Mouse (Mus musculus) layer of hippocampus, adult 8-10 months (tissue): ENCODE results near the gene Inpp5k. TPM values are rescaled to one million over a fixed set of nuclear protein-coding genes. Genes with fewer than 3 reads are reported as not detected.
"Not testable (repeated sequence)": the region's sequence is repeated elsewhere in the genome, so short reads cannot be mapped to it uniquely, and the experiment has no call there.

Source experiments
- DNase-seq, 2 experiments: peaks; one replicate each; pipeline ENCODE4 v3.0.0; 2022; ENCODE audit warnings: low spot score in 2 of 2
- total RNA-seq, 4 experiments: library from RNA; stranded (reverse); gene quantifications; 2 replicates each; pipeline ENCODE4 v1.2.4; 2022

Inpp5k gene
- total RNA-seq: 10 to 100 TPM; 45.1 to 54.5 (median 50.2) TPM

DNA sequence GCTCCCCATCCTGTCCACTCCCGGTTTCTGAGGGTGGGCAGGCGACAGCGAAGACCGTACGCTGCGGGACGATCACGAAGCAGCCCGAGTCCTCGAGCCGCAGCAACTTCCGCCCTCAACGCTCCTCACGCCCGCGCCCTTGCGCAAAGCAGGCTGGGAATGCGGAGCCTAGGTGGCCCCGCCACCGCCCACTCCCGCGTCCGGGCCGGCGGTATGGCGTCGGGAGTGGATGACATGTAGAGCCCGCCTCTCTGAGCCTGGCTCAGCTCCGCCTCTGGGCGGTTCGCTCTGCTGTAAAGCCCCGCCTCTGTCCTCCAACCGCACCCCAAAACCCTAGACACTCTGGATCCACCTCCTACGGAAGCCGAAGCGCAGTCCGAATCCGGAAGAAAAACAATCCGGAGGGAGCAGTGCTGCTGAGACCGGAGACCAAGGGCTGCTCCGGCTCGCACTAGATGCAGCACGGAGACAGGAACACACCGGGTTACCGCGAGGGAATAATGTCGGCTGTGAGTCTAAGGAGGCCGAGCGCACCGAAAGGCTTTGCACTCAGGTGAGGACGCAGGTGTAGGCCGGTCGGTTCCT is at the start of gene Inpp5k:
Inpp5k (plus strand) TSS at position 344 of the 585 bp plus-strand sequence.
- peak; percentile 95 to 97 for DNase-seq

DNA sequence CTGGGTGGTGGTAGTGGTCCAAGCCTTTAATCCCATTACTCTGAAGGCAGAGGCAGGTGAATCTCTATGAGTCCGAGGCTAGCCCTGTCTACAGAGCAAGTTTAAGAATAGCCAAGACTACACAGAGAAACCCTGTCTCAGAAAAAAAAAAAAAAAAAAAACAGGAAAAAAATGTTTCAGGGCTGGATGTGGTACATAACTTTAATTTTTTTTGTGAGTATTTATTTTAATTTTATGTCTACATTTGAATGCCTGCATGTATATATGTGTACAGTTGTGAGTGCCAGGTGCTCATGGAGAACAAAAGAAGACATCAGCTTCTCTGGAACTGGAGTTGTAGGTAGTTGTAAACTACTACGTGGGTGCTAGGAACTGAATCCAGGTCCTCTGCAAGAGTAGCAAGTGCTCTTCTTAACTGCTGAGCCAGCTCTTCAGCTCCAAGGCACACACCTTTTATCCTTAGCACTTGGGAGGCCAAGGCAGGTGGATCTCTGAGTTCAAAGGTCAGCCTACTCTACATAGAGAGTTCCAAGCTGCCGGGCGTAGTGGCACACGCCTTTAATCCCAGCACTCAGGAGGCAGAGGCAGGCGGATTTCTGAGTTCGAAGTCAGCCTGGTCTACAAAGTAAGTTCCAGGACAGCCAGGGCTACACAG is 49.2 kb upstream of the Inpp5k start:
- no peak for DNase-seq

DNA sequence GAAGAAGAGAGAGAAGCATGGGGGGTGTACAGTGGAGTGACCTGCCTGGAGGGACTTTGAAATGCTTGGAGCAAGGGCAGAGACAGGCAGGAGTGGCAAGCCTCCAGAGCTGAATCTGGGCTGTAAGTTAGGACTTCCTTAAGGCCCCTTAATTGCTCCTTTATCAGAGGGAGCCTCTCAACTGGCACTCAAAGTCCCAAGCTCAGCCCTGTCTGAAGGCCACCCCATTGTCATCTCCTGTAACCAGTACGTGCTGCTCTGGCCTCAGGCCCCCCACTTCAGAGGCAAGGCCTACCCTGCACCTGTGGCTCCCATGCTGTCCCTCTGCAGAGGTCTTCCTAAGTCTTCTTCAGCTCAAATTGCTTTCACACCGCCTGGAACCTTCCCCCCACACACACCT is 47.3 kb upstream of the Inpp5k start:
- no peak for DNase-seq

DNA sequence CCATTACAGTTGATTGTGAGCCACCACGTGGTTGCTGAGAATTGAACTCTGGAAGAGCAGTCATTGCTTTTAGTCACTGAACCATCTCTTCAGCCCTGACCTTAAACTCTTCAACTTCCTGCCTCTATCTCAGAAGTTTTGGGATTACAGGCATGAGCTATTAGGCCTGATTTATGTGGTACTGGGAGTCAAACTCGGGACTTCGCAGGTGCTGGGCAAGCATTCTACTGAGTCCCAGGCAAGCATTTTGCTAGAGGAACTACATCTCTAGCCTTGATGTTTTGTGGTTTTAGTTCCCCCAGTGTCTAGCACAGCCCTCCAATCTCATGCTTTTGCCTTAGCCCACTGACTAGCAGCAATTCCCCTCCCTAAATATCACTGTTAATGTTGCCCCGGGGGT is 45.7 kb upstream of the Inpp5k start:
- no peak for DNase-seq

DNA sequence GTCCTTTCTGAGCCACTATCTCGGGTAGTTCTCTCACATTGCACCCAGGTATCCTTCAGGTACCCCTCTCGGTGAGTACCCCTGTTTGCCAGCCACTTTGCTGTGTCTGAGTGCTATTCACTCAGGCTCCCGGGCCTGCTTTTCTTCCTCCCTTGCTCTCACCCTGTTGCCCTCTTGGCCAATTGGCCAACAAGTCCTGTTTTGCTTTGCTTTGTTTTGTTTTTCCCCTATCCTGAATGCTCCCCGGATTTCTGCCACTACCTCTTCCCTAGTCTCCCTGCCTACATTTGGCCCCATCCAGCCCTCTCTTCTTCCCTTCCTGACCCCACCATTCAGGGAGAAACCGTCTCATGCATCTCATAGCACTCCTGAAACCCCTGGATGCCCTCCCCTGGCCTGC is 44.8 kb upstream of the Inpp5k start:
- no peak for DNase-seq

DNA sequence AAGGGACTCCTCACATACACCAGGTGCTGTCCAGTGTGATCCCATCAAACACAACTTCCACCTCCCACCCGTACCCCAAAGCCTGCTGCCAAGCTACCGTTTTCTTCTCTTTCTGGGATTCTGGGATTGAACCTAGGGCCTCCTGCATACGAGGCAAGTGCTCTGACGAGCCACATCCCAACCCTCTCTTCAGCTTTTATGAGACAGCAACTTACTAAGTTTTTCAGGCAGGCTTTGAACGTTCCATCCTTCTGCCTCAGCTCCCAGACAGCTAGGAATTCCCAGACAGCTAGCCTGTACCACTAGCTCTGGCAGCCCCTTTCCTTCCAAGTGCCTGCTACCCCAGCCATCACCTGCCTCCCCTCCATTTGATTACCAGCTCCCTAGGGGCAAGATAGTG is 43.8 kb upstream of the Inpp5k start:
- no peak for DNase-seq

DNA sequence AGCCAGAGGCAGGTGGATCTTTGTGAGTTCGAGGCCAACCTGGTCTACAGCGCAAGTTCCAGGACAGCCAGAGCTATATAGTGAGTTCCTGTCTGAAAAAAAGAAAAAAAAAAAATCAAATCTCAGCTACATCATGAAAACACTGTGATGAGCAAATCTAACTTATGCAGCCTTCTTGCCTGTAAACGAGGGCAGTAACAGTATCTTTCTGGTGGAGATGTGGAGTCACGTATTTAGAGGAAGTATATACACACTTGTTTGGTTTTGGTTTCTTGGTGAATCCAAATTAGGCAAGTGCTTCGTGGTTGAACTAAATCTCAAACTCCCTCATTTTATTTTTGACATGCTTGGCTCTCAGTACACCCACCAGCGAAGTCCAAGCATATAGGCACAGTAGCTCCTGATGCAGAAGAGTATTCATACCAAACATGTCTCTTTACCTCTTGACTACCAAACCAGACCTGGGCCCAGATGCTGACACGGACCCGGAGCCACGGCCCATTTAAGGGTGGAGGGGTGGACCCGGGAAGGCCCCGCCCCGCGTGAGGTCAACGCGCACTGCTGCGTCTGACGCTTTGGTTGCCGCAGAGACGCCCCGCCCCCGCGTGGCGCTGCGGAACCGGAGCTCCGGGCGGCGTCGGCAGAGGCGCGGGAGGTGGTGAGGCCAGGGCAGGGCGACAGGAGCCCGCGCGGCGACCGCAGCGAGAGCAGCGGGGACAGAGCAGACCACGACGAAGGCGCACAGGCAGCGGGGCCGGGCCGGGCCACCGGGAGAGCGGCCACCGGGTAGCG is 43.1 kb upstream of the Inpp5k start, which contains the start of gene Pitpna:
Pitpna (plus strand) TSS at position 605 of the 792 bp plus-strand sequence.
- peak; percentile 92 to 94 for DNase-seq

DNA sequence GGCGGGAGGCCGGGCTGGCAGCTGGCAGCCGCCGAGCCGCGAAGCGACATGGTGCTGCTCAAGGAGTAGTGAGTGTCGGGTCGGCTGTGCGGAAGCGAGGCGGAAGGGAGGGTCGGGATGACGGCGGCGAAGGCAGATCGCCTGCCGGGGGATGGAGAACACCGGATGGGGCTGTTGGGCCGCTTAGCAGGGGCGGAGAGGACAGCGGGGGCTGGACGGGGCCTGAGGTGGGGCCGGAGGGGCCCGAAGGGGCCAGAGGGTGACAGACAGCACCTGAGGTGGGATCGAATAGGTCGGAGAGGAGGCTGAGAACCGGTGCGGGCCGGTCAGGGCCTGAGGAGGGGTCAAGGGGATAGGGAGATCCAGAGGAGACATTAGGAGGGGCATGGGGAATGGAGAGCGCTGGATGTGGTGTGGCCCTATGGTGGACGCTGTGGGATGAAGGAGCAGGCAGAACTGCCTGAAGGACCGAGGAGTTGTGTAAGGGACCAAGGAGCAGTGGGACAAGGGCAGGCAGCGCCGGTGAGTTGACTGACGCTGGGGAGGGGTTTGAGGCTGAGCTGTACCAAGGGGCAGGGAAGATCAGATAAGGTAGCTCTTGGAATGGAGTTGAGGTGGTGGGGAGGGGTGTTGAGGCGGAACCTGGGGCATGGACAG is 42.4 kb upstream of the Inpp5k start:
- DNase-seq: no peak

DNA sequence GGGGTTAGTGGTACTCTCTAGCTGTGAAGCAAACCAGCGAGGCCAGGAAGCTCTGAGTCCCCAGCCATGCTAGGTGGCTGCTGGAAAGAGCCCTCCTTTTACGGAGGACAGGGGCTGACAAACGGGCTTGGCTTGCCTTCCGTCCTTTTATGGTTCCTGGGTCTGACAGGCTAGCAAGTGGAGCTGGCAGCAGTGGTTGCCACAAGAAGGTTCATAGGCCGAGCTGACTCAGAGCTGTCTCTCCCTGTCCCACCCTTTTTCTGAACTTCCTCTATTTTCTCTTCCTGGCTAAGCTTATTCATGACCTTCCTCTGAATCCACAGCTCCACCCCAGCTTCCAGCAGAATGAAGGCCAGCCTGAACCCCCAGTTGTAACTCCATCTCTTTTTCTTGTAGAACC is 38.2 kb upstream of the Inpp5k start:
- DNase-seq: no peak

DNA sequence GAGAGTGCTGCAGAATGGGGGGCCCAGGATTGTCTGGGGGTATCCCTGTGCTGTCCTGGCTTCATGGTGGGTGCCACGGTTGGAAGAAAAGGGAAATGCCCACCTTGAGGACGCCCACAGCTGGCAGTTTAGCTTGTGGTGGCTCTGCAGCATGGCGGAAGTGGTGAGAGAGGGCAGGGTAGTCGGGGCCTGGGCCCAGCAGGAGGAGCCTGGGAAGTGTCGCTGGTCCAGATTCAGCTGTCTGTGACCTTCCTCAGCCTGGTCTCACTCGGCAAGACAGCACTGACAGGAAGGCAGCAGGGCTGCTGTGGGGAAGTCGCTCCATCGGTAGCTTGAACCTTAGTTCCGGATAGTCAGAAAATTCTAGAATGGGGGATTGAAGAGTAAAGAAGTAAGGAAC is 36.4 kb upstream of the Inpp5k start:
- no peak for DNase-seq

DNA sequence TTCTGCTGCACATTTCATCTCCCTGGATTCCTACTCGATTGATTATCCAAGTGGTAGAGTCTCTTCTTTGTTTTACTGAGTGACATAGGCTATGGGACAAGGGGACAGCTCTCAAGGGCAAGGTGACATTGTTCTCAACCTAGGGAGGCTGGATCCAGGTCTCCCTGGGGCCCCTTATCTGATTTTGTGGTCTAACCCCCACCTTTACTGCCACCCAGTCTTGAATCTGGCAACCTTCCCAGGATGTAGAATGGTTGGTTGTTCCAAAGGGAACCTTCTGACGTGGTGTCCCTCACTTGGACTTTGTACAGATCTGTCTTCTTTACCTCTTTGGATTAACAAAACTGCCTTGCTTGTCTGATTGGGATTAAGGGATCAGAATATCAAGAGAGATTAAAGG is 35.4 kb upstream of the Inpp5k start:
- DNase-seq: no peak

DNA sequence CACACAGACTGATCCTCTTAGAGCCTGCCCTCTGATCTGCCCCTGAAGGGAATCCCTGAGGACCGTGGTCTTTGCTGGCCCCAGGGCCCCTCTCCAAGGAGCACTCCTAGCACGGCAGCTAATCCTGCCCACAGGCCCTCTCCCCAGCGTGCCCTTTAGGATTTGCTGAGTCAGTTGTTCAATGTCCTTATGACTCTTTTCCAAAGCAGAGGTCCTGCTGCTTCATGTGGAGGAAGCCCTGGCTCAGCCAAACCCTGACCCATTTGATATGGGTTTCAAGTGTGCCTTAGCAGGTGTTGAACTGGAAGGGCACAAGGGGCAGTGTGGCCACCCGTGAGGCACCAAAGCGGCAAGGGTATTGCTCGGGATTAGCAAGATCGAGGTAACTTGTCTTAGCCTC is 35.0 kb upstream of the Inpp5k start:
- no peak for DNase-seq

DNA sequence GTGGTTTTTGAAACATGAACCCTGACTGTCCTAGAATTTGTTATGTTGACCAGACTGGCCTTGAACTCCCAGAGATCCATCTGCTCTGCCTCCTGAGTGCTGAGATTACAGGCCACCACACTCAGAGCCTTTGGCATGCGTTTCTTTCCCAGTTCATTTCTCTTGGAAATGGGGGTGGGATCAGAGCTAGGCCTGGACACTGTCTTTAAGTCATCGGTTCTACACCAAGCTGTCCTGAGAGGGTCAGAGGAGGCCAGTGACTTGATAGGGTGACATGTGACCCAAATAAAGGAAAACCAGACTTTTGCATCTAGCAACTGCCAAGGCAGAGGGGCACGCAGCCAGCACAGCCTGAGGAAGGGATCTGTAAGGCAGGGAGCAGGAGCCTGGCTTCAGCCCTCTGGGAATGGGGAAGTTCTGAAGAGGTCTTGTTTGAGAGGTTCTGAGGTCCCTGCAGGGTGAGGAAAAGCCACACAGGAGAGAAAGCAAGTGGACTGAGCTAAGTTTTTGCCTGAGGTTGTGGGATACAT is 34.0 kb upstream of the Inpp5k start:
- DNase-seq: no peak

DNA sequence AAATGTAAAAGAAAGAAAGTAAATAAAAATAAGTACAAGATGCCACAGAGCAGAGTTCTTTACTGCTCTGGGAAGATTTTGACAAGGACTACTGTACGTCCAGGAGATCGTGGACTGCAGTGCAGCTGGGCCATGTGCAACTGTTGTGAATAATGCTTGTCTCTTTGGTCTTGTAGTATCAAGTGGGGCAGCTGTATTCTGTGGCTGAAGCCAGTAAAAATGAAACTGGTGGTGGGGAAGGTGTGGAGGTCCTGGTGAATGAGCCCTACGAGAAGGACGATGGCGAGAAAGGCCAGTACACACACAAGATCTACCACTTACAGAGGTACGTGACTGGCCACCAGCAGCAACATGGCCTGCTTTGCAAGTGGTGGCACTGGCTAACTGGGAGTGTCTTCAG is 32.8 kb upstream of the Inpp5k start:
- DNase-seq: no peak

DNA sequence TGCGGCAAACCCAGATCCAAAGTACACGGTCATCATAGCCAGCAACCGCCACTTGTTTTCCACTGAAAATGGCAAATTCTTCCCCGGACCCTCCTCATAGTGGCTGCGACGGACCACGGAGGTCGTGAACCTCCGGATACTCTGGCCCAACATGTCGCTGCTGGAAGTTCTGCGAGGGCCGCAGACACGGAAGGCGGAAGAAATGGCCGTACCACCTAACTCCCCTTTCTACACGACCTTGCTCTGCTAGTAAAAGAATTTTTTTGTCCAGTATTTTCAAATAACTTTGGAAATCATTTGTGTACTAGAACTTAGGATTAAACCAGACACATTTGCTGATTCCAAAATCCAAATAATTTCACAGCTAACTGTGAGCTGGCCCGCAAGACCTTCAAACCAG is 31.0 kb upstream of the Inpp5k start:
- not testable (repeated sequence) for DNase-seq

DNA sequence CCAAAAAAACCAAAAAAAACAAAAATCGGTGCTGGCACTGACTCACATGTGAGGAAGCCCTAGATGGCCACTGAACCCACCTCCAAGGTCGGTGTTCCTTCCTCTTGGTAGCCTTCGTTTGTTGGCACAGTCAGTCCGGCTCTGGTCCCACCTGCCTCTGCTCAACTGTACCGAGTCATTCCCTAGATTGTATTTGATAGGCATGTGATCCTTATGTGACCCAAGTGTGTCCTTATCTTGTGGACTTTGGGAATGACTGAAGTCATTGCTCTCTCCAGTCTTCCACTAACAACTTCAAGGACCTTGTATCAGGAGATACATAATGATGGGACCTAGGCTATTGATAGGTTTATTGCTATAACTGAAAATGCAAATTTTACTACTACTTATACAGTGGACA is 26.0 kb upstream of the Inpp5k start:
- DNase-seq: no peak

DNA sequence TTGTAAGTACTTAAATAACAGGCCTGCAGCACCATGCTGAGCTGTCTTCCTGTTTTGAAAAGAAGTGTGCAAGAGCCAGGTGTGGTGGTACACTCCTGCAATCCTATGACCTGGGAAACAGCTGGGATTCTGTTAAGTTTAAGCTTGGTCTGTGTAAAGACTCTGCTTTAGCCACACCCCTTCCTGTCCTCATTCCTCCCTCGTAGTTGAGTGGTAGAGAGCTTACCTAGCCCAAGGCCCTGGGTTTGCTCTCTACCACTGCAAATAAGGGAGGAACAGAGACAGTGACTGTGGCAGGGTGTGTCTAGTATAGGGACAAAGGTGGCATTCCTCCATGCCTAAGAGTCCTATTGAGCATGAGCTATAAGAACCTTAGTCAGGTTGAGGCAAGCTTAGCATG is 25.5 kb upstream of the Inpp5k start:
- no peak for DNase-seq

DNA sequence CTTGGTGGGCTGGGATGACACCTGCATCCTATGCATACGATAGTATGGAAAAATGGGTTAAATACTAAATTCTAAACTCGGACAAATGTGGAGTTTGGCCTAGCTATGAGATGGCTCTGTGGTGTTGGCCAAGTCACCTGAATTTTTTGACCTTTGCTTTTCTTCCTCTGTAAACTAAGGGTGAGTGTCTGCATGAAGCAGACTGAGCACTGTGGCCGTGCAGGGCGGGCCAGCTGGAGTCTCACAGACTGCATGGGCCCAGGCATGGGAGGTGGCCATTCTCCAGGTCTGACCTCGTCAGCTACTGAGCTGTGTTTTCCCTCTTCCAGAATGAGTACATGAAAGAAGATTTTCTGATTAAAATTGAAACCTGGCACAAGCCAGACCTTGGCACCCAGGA is 22.0 kb upstream of the Inpp5k start:
- DNase-seq: no peak

DNA sequence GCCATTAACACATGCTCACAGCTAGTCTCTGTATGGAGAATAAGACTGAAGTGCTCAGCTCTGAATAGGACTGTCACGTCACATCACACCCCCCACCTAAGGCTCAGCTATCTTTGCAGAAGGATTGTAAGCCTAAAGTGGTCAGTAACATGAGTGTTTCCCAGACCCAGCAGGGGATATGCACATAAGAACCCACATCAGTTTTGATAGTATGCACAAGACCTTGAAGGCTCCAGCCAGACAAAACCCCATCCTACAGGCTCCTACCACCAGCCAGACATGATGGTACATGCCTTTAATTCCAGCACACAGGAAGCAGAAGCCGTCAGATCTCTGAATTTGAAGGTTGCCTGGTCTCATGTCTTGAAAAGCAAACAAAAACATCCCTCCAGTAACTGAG is 20.8 kb upstream of the Inpp5k start:
- no peak for DNase-seq

DNA sequence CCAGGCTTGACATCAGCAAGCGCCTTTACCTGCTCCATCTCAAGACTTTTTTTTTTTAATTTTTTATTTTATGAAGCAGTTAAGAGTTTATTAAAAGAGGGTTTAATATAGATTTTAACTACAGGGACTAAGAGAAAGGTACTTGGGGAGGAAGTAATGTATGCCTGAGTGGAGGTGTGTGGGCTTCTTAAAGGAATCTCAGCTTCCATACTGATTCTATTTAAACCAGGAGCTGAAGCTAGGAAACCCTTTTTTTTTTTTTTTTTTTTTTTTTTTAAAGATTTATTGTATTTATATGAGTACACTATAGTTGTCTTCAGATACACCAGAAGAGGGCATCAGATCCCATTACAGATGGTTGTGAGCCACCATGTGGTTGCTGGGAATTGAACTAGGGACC is 16.0 kb upstream of the Inpp5k start:
- DNase-seq: no peak

DNA sequence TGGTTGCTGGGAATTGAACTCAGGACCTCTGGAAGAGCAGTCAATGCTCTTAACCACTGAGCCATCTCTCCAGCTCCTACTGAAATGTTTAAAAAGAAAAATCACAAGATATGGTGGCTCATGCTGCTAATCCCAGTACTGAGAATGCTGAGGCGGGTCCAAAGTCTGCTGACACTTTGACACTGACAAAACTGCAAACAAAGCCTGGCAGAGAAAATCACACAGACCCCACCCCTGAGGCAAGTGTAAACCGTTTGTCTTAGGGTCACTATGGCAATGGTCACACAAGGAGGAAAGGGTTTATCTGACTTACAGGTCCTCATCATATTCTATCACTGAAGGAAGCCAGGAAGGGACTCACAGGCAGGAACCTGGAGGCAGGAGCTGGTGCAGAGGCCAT is 15.2 kb upstream of the Inpp5k start:
- DNase-seq: no peak

DNA sequence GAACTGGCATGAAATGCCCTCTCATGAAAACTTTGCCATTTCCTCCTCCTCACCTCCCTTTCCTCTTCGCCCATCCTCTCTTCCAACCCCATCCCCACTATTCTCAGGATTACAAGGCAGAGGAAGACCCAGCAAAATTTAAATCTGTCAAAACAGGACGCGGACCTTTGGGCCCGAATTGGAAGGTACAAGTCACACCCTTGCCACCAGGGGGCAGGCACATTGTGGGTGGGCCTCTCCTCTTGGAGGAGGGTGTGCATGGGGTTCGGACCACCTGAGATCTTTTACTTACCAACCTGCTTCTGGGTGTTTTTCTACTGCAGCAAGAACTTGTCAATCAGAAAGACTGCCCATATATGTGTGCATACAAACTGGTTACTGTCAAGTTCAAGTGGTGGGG is 11.7 kb upstream of the Inpp5k start:
- no peak for DNase-seq
